Mouse (Mus musculus) right cerebral cortex, postnatal 10 days (tissue): ENCODE results near the gene Sbf2.

ENCODE experiments used
- DNase-seq, 2 experiments: peaks; one replicate each; pipeline ENCODE4 v3.0.0; 2021; ENCODE audit warnings: low spot score in 2 of 2

Sbf2 gene

GRCm38 (mm10) chr7:110309246-110309645 is 305.5 kb downstream of the Sbf2 start:
- no peak for DNase-seq

- no peak for DNase-seq
Observed at GRCm38 (mm10) chr7:110307741-110308140, 307.0 kb downstream of the Sbf2 start.

GRCm38 (mm10) chr7:110306281-110306680 is 308.4 kb downstream of the Sbf2 start:
- no peak for DNase-seq

- DNase-seq, result no peak
Observed at GRCm38 (mm10) chr7:110305486-110305885, 309.2 kb downstream of the Sbf2 start.

GRCm38 (mm10) chr7:110302886-110303285 is 311.8 kb downstream of the Sbf2 start:
- DNase-seq, result no peak

- DNase-seq, result no peak
Observed at GRCm38 (mm10) chr7:110298739-110299410, 315.8 kb downstream of the Sbf2 start.

GRCm38 (mm10) chr7:110298090-110298489 is 316.6 kb downstream of the Sbf2 start:
- DNase-seq, result no peak

- DNase-seq, result no peak
Observed at GRCm38 (mm10) chr7:110297611-110298010, 317.1 kb downstream of the Sbf2 start.

GRCm38 (mm10) chr7:110296889-110297603 is 317.7 kb downstream of the Sbf2 start:
- no peak for DNase-seq

- no peak for DNase-seq
Observed at GRCm38 (mm10) chr7:110289647-110290046, 325.1 kb downstream of the Sbf2 start.

- peak; percentile 59 to 63 for DNase-seq
Observed at GRCm38 (mm10) chr7:110288731-110289191, 326.0 kb downstream of the Sbf2 start.

- DNase-seq, result no peak
Observed at GRCm38 (mm10) chr7:110288191-110288604, 326.5 kb downstream of the Sbf2 start.

GRCm38 (mm10) chr7:110287476-110288071 is 327.1 kb downstream of the Sbf2 start:
- no peak for DNase-seq

GRCm38 (mm10) chr7:110286838-110287475 is 327.8 kb downstream of the Sbf2 start:
- DNase-seq, result peak; percentile 79 to 86

- DNase-seq, result no peak
Observed at GRCm38 (mm10) chr7:110286198-110286732, 328.5 kb downstream of the Sbf2 start.

- DNase-seq, result no peak
Observed at GRCm38 (mm10) chr7:110285849-110286151, 328.9 kb downstream of the Sbf2 start.

- DNase-seq, result no peak
Observed at GRCm38 (mm10) chr7:110285076-110285848, 329.5 kb downstream of the Sbf2 start.

GRCm38 (mm10) chr7:110283484-110284275 is 331.0 kb downstream of the Sbf2 start:
- DNase-seq, result no peak

GRCm38 (mm10) chr7:110282797-110283196 is 331.9 kb downstream of the Sbf2 start:
- DNase-seq, result no peak

GRCm38 (mm10) chr7:110281435-110282256 is 333.1 kb downstream of the Sbf2 start:
- no peak for DNase-seq
